14 mouse cellular contexts compared by ENCODE assay signal in genomic region chr17:50125245-50125798, GRCm38 (mm10).
A peak's percentile ranks its signal among the peaks of the same experiment; 100 is the strongest.
DNase-seq lines count a peak whose midpoint lies in the region; ATAC-seq and TF ChIP-seq lines count a peak whose summit lies in the region.
"Had no signal": no experiment of that assay in that cellular context is flagged by ENCODE, and none has a peak within 500 bp of the region (broad histone marks: within the 10 kb centered on the region; RNA-seq: fewer than 3 reads in every experiment).

No protein-coding gene starts in this region.

- DNase-seq in kidney, adult 9 months: no peak
- DNase-seq in CH12.LX (ENCODE audit: extremely low read depth): no peak
- peak; percentile 16 for DNase-seq in c-Kit-positive CD71-positive TER-119-negative erythroid progenitor cells, embryonic 14.5 days (ENCODE audit: low read depth)
- DNase-seq in layer of hippocampus, adult 8-10 months (ENCODE audit: low spot score in 2 of 2): no peak
- DNase-seq in stomach, postnatal 0 days (ENCODE audit: low spot score): no peak
- DNase-seq: cerebellum, adult 18-20 months; forebrain, postnatal 0 days had no signal

- no peak for TF ChIP-seq POLR2A in CH12.LX (IDR thresholded peaks at IDR 0.05; ENCODE audit: low read depth, low read length)

- H3K4me2 ChIP-seq in kidney, embryonic 16.5 days (replicated peaks; ENCODE audit: low read depth, low read length): no peak overlapping the region
- no peak overlapping the region for H3K4me2 ChIP-seq in CH12.LX (ENCODE audit: insufficient read depth, low read depth, poor library complexity, severe bottlenecking)
- H3K4me2 ChIP-seq in stomach, postnatal 0 days (replicated peaks; ENCODE audit: low read depth): no peak overlapping the region
- H3K4me2 ChIP-seq in kidney, embryonic 14.5 days (replicated peaks; ENCODE audit: low read depth, low read length): no peak overlapping the region
- H3K4me2 ChIP-seq: heart, embryonic 11.5 days; midbrain, embryonic 15.5 days had no signal

- no peaks in the 10 kb centered on the region; the same call in 1 of the 2 replicates for H3K4me1 ChIP-seq in kidney, embryonic 16.5 days (ENCODE audit: insufficient read depth, low read length)
- peaks cover 16 to 100% of the 10 kb centered on the region in 2 experiments for H3K4me1 ChIP-seq in CH12.LX (ENCODE audit: control insufficient read depth in 1 of 2, insufficient read depth in 2 of 2)
- no peaks in the 10 kb centered on the region for H3K4me1 ChIP-seq in stomach, postnatal 0 days (replicated peaks; ENCODE audit: control insufficient read depth, insufficient read depth)
- H3K4me1 ChIP-seq in kidney, embryonic 14.5 days (ENCODE audit: control insufficient read depth, insufficient read depth, low read length): no peaks in the 10 kb centered on the region
- H3K4me1 ChIP-seq: midbrain, embryonic 15.5 days had no signal

- peaks cover 98% of the 10 kb centered on the region for H3K79me2 ChIP-seq in CH12.LX (replicated peaks; ENCODE audit: control insufficient read depth, extremely low read depth, insufficient read depth, poor library complexity, severe bottlenecking)

- TF ChIP-seq RAD21 in CH12.LX (IDR thresholded peaks at IDR 0.05; ENCODE audit: low read depth, low read length): no peak

- H3K27ac ChIP-seq in kidney, embryonic 16.5 days (ENCODE audit: low read length): peak overlapping the region; percentile 9; the same call in 1 of the 2 replicates
- peak overlapping the region; percentile 16; the same call in 1 of the 2 replicates for H3K27ac ChIP-seq in CH12.LX (ENCODE audit: insufficient read depth, low read depth)
- H3K27ac ChIP-seq in stomach, postnatal 0 days (replicated peaks): no peak overlapping the region
- H3K27ac ChIP-seq in kidney, embryonic 14.5 days (ENCODE audit: low read depth, low read length): no peak overlapping the region; the same call in 1 of the 2 replicates
- H3K27ac ChIP-seq: hindbrain, embryonic 10.5 days; midbrain, embryonic 15.5 days had no signal

- no peaks in the 10 kb centered on the region for H3K9me3 ChIP-seq in kidney, embryonic 16.5 days (ENCODE audit: low read length)
- no peaks in the 10 kb centered on the region for H3K9me3 ChIP-seq in CH12.LX (replicated peaks; ENCODE audit: low read length)
- H3K9me3 ChIP-seq in stomach, postnatal 0 days (ENCODE audit: control insufficient read depth, low read length): no peaks in the 10 kb centered on the region
- no peaks in the 10 kb centered on the region for H3K9me3 ChIP-seq in kidney, embryonic 14.5 days (ENCODE audit: control insufficient read depth, low read length)
- H3K9me3 ChIP-seq: hindbrain, embryonic 10.5 days; midbrain, embryonic 15.5 days had no signal

- dilution Hi-C loops in CH12.LX (cut with MboI; ENCODE audit: extremely low pct_ligation_motif_present, extremely low pct_unique_long_range_greater_than_20kb, low sequenced_read_pairs): no loop called here

- H3K27me3 ChIP-seq in kidney, embryonic 16.5 days (ENCODE audit: insufficient read depth, low read length): no peaks in the 10 kb centered on the region
- H3K27me3 ChIP-seq in CH12.LX (replicated peaks): no peaks in the 10 kb centered on the region
- no peaks in the 10 kb centered on the region for H3K27me3 ChIP-seq in stomach, postnatal 0 days (ENCODE audit: control insufficient read depth, insufficient read depth, low read length)
- H3K27me3 ChIP-seq in kidney, embryonic 14.5 days (ENCODE audit: control insufficient read depth, insufficient read depth, low read length): no peaks in the 10 kb centered on the region
- H3K27me3 ChIP-seq: midbrain, embryonic 15.5 days had no signal

- WGBS in kidney, embryonic 16.5 days: 80% methylated on average over 3 of the region's 3 CpGs
- 66% methylated on average over 3 of the region's 3 CpGs for WGBS in stomach, postnatal 0 days
- 83% methylated on average over 3 of the region's 3 CpGs for WGBS in kidney, embryonic 14.5 days

- H3K9ac ChIP-seq in kidney, embryonic 16.5 days (replicated peaks; ENCODE audit: low read length): no peak overlapping the region
- H3K9ac ChIP-seq in CH12.LX (ENCODE audit: insufficient read depth, low read depth): no peak overlapping the region
- no peak overlapping the region for H3K9ac ChIP-seq in stomach, postnatal 0 days (ENCODE audit: low read length)
- no peak overlapping the region for H3K9ac ChIP-seq in kidney, embryonic 14.5 days (ENCODE audit: low read depth, low read length)
- H3K9ac ChIP-seq: forebrain, postnatal 0 days; midbrain, embryonic 15.5 days had no signal

- TF ChIP-seq EP300 in CH12.LX (IDR thresholded peaks at IDR 0.05; ENCODE audit: low read length): no peak
- TF ChIP-seq EP300 in stomach, postnatal 0 days (optimal IDR thresholded peaks at IDR 0.05): no peak

- ATAC-seq in kidney, embryonic 16.5 days (ENCODE audit: low FRiP score, low TSS enrichment): no peak
- peak; percentile 42 for ATAC-seq in megakaryocyte-erythroid progenitor cell, adult 5-6 weeks (replicated peaks; ENCODE audit: low FRiP score, low TSS enrichment, poor library complexity, severe bottlenecking)
- ATAC-seq in stomach, postnatal 0 days (ENCODE audit: low FRiP score, low TSS enrichment): no peak
- ATAC-seq in kidney, embryonic 14.5 days (ENCODE audit: low FRiP score, low TSS enrichment): no peak
- ATAC-seq: forebrain, postnatal 0 days; midbrain, embryonic 15.5 days had no signal

- H3K36me3 ChIP-seq in kidney, embryonic 16.5 days (ENCODE audit: insufficient read depth, low read length): no peaks in the 10 kb centered on the region
- H3K36me3 ChIP-seq in CH12.LX (replicated peaks in 1 of 2; ENCODE audit: control insufficient read depth in 1 of 2, insufficient read depth in 1 of 2, low read length in 1 of 2): peaks cover 82 to 100% of the 10 kb centered on the region in 2 experiments
- H3K36me3 ChIP-seq in stomach, postnatal 0 days (ENCODE audit: control insufficient read depth, insufficient read depth, low read length): no peaks in the 10 kb centered on the region
- no peaks in the 10 kb centered on the region for H3K36me3 ChIP-seq in kidney, embryonic 14.5 days (ENCODE audit: control insufficient read depth, insufficient read depth, low read length)
- H3K36me3 ChIP-seq: hindbrain, embryonic 10.5 days; midbrain, embryonic 15.5 days had no signal

- in situ Hi-C loops in CH12.LX (cut with MboI; ENCODE audit: low pct_ligation_motif_present, low pct_unique_long_range_greater_than_20kb, low sequenced_read_pairs): no loop called here

- H3K4me3 ChIP-seq in kidney, embryonic 16.5 days (ENCODE audit: low read length): no peak overlapping the region
- no peak overlapping the region for H3K4me3 ChIP-seq in CH12.LX (replicated peaks in 1 of 3; ENCODE audit: low read depth in 2 of 3, low read length in 2 of 3, poor library complexity in 1 of 3)
- H3K4me3 ChIP-seq in stomach, postnatal 0 days (ENCODE audit: low read depth, low read length): no peak overlapping the region
- no peak overlapping the region for H3K4me3 ChIP-seq in kidney, embryonic 14.5 days (ENCODE audit: low read length)
- H3K4me3 ChIP-seq: erythroblast, embryonic 14.5 days; hindbrain, embryonic 10.5 days; midbrain, embryonic 15.5 days had no signal

- no peak for TF ChIP-seq CTCF in CH12.LX (conservative IDR thresholded peaks at IDR 0.05 in 1 of 2, IDR thresholded peaks at IDR 0.05 in 1 of 2; ENCODE audit: low read depth in 2 of 2, low read length in 2 of 2)
- TF ChIP-seq CTCF in stomach, postnatal 0 days (IDR thresholded peaks at IDR 0.05; ENCODE audit: low read depth): no peak

TF ChIP-seq in CH12.LX, 34 proteins besides CTCF, POLR2A, EP300 and RAD21:
- no peak for TF ChIP-seq RCOR1 (conservative IDR thresholded peaks at IDR 0.05; ENCODE audit: low read depth, low read length)
- no peak for TF ChIP-seq BHLHE40 (IDR thresholded peaks at IDR 0.05; ENCODE audit: low read depth, low read length)
- TF ChIP-seq USF1 (IDR thresholded peaks at IDR 0.05; ENCODE audit: low read depth, low read length): no peak
- no peak for TF ChIP-seq HCFC1 (IDR thresholded peaks at IDR 0.05; ENCODE audit: low read depth, low read length)
- no peak for TF ChIP-seq NRF1 (IDR thresholded peaks at IDR 0.05; ENCODE audit: low read depth, low read length)
- no peak for TF ChIP-seq KAT2A (IDR thresholded peaks at IDR 0.05; ENCODE audit: insufficient replicate concordance, low read length)
- TF ChIP-seq USF2 (conservative IDR thresholded peaks at IDR 0.05; ENCODE audit: low read depth, low read length): no peak
- TF ChIP-seq CHD2 (IDR thresholded peaks at IDR 0.05; ENCODE audit: low read length): no peak

Comparison
In these comparisons a context has a peak if more than half of its experiments do, and no peak if none do; other contexts are left out.
1. H3K27ac ChIP-seq: peak in kidney, embryonic 16.5 days (single experiment) and CH12.LX (single experiment); none in stomach, postnatal 0 days (single experiment) and kidney, embryonic 14.5 days (single experiment).